ENCODE assay signal across 8 mouse cellular contexts in the genomic region with DNA sequence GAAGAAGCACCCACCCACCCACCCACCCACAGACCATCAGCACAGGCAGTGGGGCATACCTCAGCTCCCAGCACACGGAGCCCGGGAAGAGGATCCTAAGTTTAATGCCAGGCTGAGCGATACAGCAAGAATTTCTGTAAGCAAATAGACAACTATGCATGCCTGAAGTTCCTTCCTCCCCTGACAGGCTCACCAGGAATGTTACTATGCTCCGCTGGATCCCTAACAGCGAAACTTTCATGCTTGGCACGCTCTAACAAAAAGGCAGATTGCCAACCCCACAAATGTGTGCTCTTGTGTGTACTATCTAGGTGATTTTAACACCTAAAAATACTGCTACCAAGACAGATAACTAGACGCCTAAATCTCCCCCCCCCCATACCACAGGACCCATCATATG. TPM values are rescaled to one million over a fixed set of nuclear protein-coding genes. Genes with fewer than 3 reads are reported as not detected.
DNase-seq lines count a peak whose midpoint lies in the region; ATAC-seq and TF ChIP-seq lines count a peak whose summit lies in the region.

No protein-coding gene starts in this region.

- H3K9ac ChIP-seq in hindbrain, embryonic 13.5 days, result no peak overlapping the region
- no peak overlapping the region for H3K9ac ChIP-seq in midbrain, embryonic 12.5 days (replicated peaks)

- TF ChIP-seq POLR2A in kidney, adult 2 months (IDR thresholded peaks at IDR 0.05; ENCODE audit: low read depth, low read length), result no peak

- DNase-seq in kidney, adult 2 months, result peak; percentile 52
- DNase-seq in kidney, adult 8-10 months, result no peak
- DNase-seq in Patski (ENCODE audit: low read depth, low spot score), result no peak
- no peak for DNase-seq in frontal cortex, postnatal 10 days (ENCODE audit: low spot score in 2 of 2)
- DNase-seq in layer of hippocampus, postnatal 10 days (ENCODE audit: low spot score in 2 of 2), result no peak
- no peak for DNase-seq in spleen, postnatal 36 days (ENCODE audit: low spot score in 2 of 2)

- no peaks in the 10 kb centered on the region for H3K9me3 ChIP-seq in hindbrain, embryonic 13.5 days
- H3K9me3 ChIP-seq in midbrain, embryonic 12.5 days, result no peaks in the 10 kb centered on the region

- H3K27ac ChIP-seq in kidney, adult 2 months (ENCODE audit: insufficient read depth, low read depth, low read length), result 0 out of 2 replicates have a peak overlapping the region, but pooled peaks have one; percentile 6
- no peak overlapping the region for H3K27ac ChIP-seq in hindbrain, embryonic 13.5 days
- H3K27ac ChIP-seq in midbrain, embryonic 12.5 days (replicated peaks), result no peak overlapping the region

- H3K4me3 ChIP-seq in kidney, adult 2 months (ENCODE audit: insufficient read depth, low read depth, low read length), result no peak overlapping the region
- no peak overlapping the region; the same call in 1 of the 2 replicates for H3K4me3 ChIP-seq in hindbrain, embryonic 13.5 days
- H3K4me3 ChIP-seq in midbrain, embryonic 12.5 days, result peak overlapping the region; percentile 1; the same call in 1 of the 2 replicates

- H3K27me3 ChIP-seq in kidney, adult 2 months (replicated peaks; ENCODE audit: control insufficient read depth, insufficient read depth, low read length), result no peaks in the 10 kb centered on the region
- H3K27me3 ChIP-seq in Patski, result no peaks in the 10 kb centered on the region
- no peaks in the 10 kb centered on the region for H3K27me3 ChIP-seq in hindbrain, embryonic 13.5 days
- H3K27me3 ChIP-seq in midbrain, embryonic 12.5 days, result no peaks in the 10 kb centered on the region

- peaks cover 7% of the 10 kb centered on the region; the same call in 1 of the 2 replicates for H3K4me1 ChIP-seq in kidney, adult 2 months (ENCODE audit: control insufficient read depth, insufficient read depth, low read length)
- H3K4me1 ChIP-seq in hindbrain, embryonic 13.5 days (replicated peaks), result peaks cover 36% of the 10 kb centered on the region
- H3K4me1 ChIP-seq in midbrain, embryonic 12.5 days, result peaks cover 33% of the 10 kb centered on the region

- ATAC-seq in Patski, result peak; percentile 77
- ATAC-seq in hindbrain, embryonic 13.5 days (ENCODE audit: low FRiP score), result no peak
- no peak for ATAC-seq in midbrain, embryonic 12.5 days (ENCODE audit: low FRiP score, low read depth)

- peaks cover 4% of the 10 kb centered on the region for H3K36me3 ChIP-seq in kidney, adult 2 months (ENCODE audit: control insufficient read depth, insufficient read depth, low read length)
- peaks cover 19% of the 10 kb centered on the region for H3K36me3 ChIP-seq in hindbrain, embryonic 13.5 days
- H3K36me3 ChIP-seq in midbrain, embryonic 12.5 days, result peaks cover 25% of the 10 kb centered on the region

- WGBS in kidney, adult 2 months, result 11% methylated on average over 7 of the region's 7 CpGs
- 65% methylated on average over 7 of the region's 7 CpGs for WGBS in hindbrain, embryonic 13.5 days
- 69% methylated on average over 7 of the region's 7 CpGs for WGBS in midbrain, embryonic 12.5 days

- POLR2A ChIA-PET in Patski (lab: Charles Lee), result no interaction called here

- no peak for TF ChIP-seq CTCF in kidney, adult 2 months (conservative IDR thresholded peaks at IDR 0.05; ENCODE audit: insufficient read depth, insufficient read length, low read depth, low read length)
- no peak for TF ChIP-seq CTCF in Patski (IDR thresholded peaks at IDR 0.05)

- CTCF ChIA-PET in Patski (lab: Charles Lee), result interaction anchor here (1.0 to 5.5 kb wide), 14 partner anchors 9 to 107 kb away, joined by 3 to 80 read pairs (median 4); partner anchors contain the start of gene Tmpo

- in situ Hi-C loops in Patski (cut with MboI; ENCODE audit: low pct_unique_long_range_greater_than_20kb), result no loop called here

- peak overlapping the region; percentile 30 for H3K4me2 ChIP-seq in hindbrain, embryonic 13.5 days
- peak overlapping the region; percentile 63 for H3K4me2 ChIP-seq in midbrain, embryonic 12.5 days (replicated peaks)

RNA-seq across cellular contexts. Expression of gene Tmpo, which starts 13.8 kb away (rescaled TPM):
- polyA plus RNA-seq in kidney, adult 2 months (2012; rRNA removed), result 20.0 and 21.1 TPM in 2 replicates
- polyA plus RNA-seq in Patski (2021), result 160 TPM
- polyA plus RNA-seq in hindbrain, embryonic 13.5 days (2015; fragmentation: Nextera tagmentation; extraction: Ambion mirVana), result 123 and 129 TPM in 2 replicates
- 368 and 394 TPM in 2 replicates for polyA plus RNA-seq in midbrain, embryonic 12.5 days (2016; fragmentation: Nextera tagmentation; extraction: Ambion mirVana)
- 10 to 100 TPM; 45.0 to 53.2 TPM for total RNA-seq in layer of hippocampus, postnatal 10 days (2021)

RNA-seq across cellular contexts. Expression of gene Slc25a3, which starts 43.5 kb away (rescaled TPM):
- 717 and 832 TPM in 2 replicates for polyA plus RNA-seq in kidney, adult 2 months (2012; rRNA removed)
- polyA plus RNA-seq in Patski (2021), result 919 TPM
- 506 and 512 TPM in 2 replicates for polyA plus RNA-seq in hindbrain, embryonic 13.5 days (2015; fragmentation: Nextera tagmentation; extraction: Ambion mirVana)
- 369 and 374 TPM in 2 replicates for polyA plus RNA-seq in midbrain, embryonic 12.5 days (2016; fragmentation: Nextera tagmentation; extraction: Ambion mirVana)
- 100 to 1,000 TPM; 544 to 545 TPM for total RNA-seq in layer of hippocampus, postnatal 10 days (2021)
